In genomic region chr8:77772210-77772886, GRCm38 (mm10) we compare ENCODE assay signal across 9 mouse cellular contexts. TPM values are rescaled to one million over a fixed set of nuclear protein-coding genes. Genes with fewer than 3 reads are reported as not detected.
DNase-seq lines count a peak whose midpoint lies in the region; ATAC-seq lines count a peak whose summit lies in the region.
"Had no signal": no experiment of that assay in that cellular context is flagged by ENCODE, and none has a peak within 500 bp of the region (broad histone marks: within the 10 kb centered on the region; RNA-seq: fewer than 3 reads in every experiment).

No protein-coding gene starts in this region.

- WGBS in midbrain, embryonic 11.5 days: 85% methylated on average over 5 of the region's 5 CpGs
- WGBS in midbrain, embryonic 15.5 days: 55% methylated on average over 5 of the region's 5 CpGs
- 29% methylated on average over 5 of the region's 5 CpGs for whole genome bisulfite sequencing in forebrain, embryonic 16.5 days
- whole genome bisulfite sequencing in intestine, embryonic 16.5 days: 30% methylated on average over 5 of the region's 5 CpGs
- WGBS in neural tube, embryonic 13.5 days: 54% methylated on average over 5 of the region's 5 CpGs

- no peak overlapping the region for H3K4me3 ChIP-seq in midbrain, embryonic 11.5 days (ENCODE audit: low read depth, low read length)
- H3K4me3 ChIP-seq in midbrain, embryonic 15.5 days: no peak overlapping the region
- H3K4me3 ChIP-seq in forebrain, embryonic 16.5 days (replicated peaks; ENCODE audit: low read length): no peak overlapping the region
- H3K4me3 ChIP-seq in intestine, embryonic 16.5 days (ENCODE audit: low read length): no peak overlapping the region
- no peak overlapping the region for H3K4me3 ChIP-seq in neural tube, embryonic 13.5 days
- H3K4me3 ChIP-seq: liver, embryonic 15.5 days had no signal

- no peak for ATAC-seq in midbrain, embryonic 11.5 days (ENCODE audit: low FRiP score)
- no peak for ATAC-seq in midbrain, embryonic 15.5 days (replicated peaks)
- peak; percentile 86 for ATAC-seq in forebrain, embryonic 16.5 days
- peak; percentile 90 for ATAC-seq in intestine, embryonic 16.5 days
- ATAC-seq in neural tube, embryonic 13.5 days (ENCODE audit: low read depth): peak; percentile 43; the same call in 1 of the 2 replicates

- H3K4me2 ChIP-seq in midbrain, embryonic 11.5 days: no peak overlapping the region
- H3K4me2 ChIP-seq in midbrain, embryonic 15.5 days: no peak overlapping the region
- H3K4me2 ChIP-seq in forebrain, embryonic 16.5 days (ENCODE audit: low read length): no peak overlapping the region
- H3K4me2 ChIP-seq in intestine, embryonic 16.5 days (ENCODE audit: low read depth, low read length): no peak overlapping the region
- no peak overlapping the region for H3K4me2 ChIP-seq in neural tube, embryonic 13.5 days
- H3K4me2 ChIP-seq: liver, embryonic 15.5 days had no signal

- H3K9me3 ChIP-seq in midbrain, embryonic 11.5 days (ENCODE audit: control insufficient read depth, low read length): no peaks in the 10 kb centered on the region
- H3K9me3 ChIP-seq in midbrain, embryonic 15.5 days: no peaks in the 10 kb centered on the region
- H3K9me3 ChIP-seq in forebrain, embryonic 16.5 days (ENCODE audit: control insufficient read depth, low read length): no peaks in the 10 kb centered on the region
- H3K9me3 ChIP-seq in intestine, embryonic 16.5 days (ENCODE audit: control insufficient read depth, low read length): no peaks in the 10 kb centered on the region
- H3K9me3 ChIP-seq in neural tube, embryonic 13.5 days: no peaks in the 10 kb centered on the region
- H3K9me3 ChIP-seq: liver, embryonic 15.5 days had no signal

- no peaks in the 10 kb centered on the region for H3K4me1 ChIP-seq in midbrain, embryonic 11.5 days (ENCODE audit: control insufficient read depth, insufficient read depth, low read length)
- no peaks in the 10 kb centered on the region for H3K4me1 ChIP-seq in midbrain, embryonic 15.5 days
- H3K4me1 ChIP-seq in forebrain, embryonic 16.5 days (replicated peaks; ENCODE audit: control insufficient read depth, insufficient read depth, low read length): peaks cover 3% of the 10 kb centered on the region; the same call in 1 of the 2 replicates
- H3K4me1 ChIP-seq in intestine, embryonic 16.5 days (ENCODE audit: control insufficient read depth, insufficient read depth, low read length): peaks cover 16% of the 10 kb centered on the region; the same call in 1 of the 2 replicates
- no peaks in the 10 kb centered on the region for H3K4me1 ChIP-seq in neural tube, embryonic 13.5 days (replicated peaks)
- H3K4me1 ChIP-seq: liver, embryonic 15.5 days had no signal

- no peaks in the 10 kb centered on the region for H3K36me3 ChIP-seq in midbrain, embryonic 11.5 days (ENCODE audit: control insufficient read depth, insufficient read depth, low read length)
- H3K36me3 ChIP-seq in midbrain, embryonic 15.5 days (replicated peaks): no peaks in the 10 kb centered on the region
- no peaks in the 10 kb centered on the region for H3K36me3 ChIP-seq in forebrain, embryonic 16.5 days (ENCODE audit: control insufficient read depth, insufficient read depth)
- H3K36me3 ChIP-seq in intestine, embryonic 16.5 days (ENCODE audit: control insufficient read depth, insufficient read depth, low read length): no peaks in the 10 kb centered on the region
- no peaks in the 10 kb centered on the region for H3K36me3 ChIP-seq in neural tube, embryonic 13.5 days
- H3K36me3 ChIP-seq: liver, embryonic 15.5 days had no signal

- H3K27me3 ChIP-seq in midbrain, embryonic 11.5 days (ENCODE audit: control insufficient read depth, insufficient read depth, low read length): no peaks in the 10 kb centered on the region
- H3K27me3 ChIP-seq in midbrain, embryonic 15.5 days (replicated peaks): no peaks in the 10 kb centered on the region
- H3K27me3 ChIP-seq in forebrain, embryonic 16.5 days (replicated peaks; ENCODE audit: control insufficient read depth, insufficient read depth, low read length): no peaks in the 10 kb centered on the region
- no peaks in the 10 kb centered on the region for H3K27me3 ChIP-seq in intestine, embryonic 16.5 days (replicated peaks; ENCODE audit: control insufficient read depth, insufficient read depth, low read length)
- no peaks in the 10 kb centered on the region for H3K27me3 ChIP-seq in neural tube, embryonic 13.5 days
- H3K27me3 ChIP-seq: liver, embryonic 15.5 days had no signal

- H3K9ac ChIP-seq in midbrain, embryonic 11.5 days (ENCODE audit: low read length): no peak overlapping the region
- H3K9ac ChIP-seq in midbrain, embryonic 15.5 days: no peak overlapping the region
- H3K9ac ChIP-seq in forebrain, embryonic 16.5 days (replicated peaks; ENCODE audit: low read depth, low read length): no peak overlapping the region
- no peak overlapping the region for H3K9ac ChIP-seq in intestine, embryonic 16.5 days (ENCODE audit: low read depth, low read length)
- no peak overlapping the region for H3K9ac ChIP-seq in neural tube, embryonic 13.5 days
- H3K9ac ChIP-seq: liver, embryonic 15.5 days had no signal

- peak; percentile 73 for DNase-seq in midbrain, embryonic 11.5 days (ENCODE audit: low spot score, missing footprints)
- no peak for DNase-seq in cerebellum, adult 11-12 months
- DNase-seq in testis, postnatal 10 days (ENCODE audit: low spot score): no peak
- no peak for DNase-seq in layer of hippocampus, adult 11-12 months (ENCODE audit: low spot score)

- H3K27ac ChIP-seq in midbrain, embryonic 11.5 days (ENCODE audit: low read depth, low read length): no peak overlapping the region
- H3K27ac ChIP-seq in midbrain, embryonic 15.5 days: no peak overlapping the region
- H3K27ac ChIP-seq in forebrain, embryonic 16.5 days (ENCODE audit: low read length): no peak overlapping the region
- H3K27ac ChIP-seq in intestine, embryonic 16.5 days (ENCODE audit: low read length): peak overlapping the region; percentile 43; the same call in 1 of the 2 replicates
- no peak overlapping the region for H3K27ac ChIP-seq in neural tube, embryonic 13.5 days (replicated peaks)
- H3K27ac ChIP-seq: liver, embryonic 15.5 days had no signal

RNA-seq across cellular contexts. Expression of gene Ednra, which starts 48.1 kb away (rescaled TPM):
- 13.4 and 17.9 TPM in 2 replicates for polyA plus RNA-seq in midbrain, embryonic 11.5 days (2014; fragmentation: Nextera tagmentation; extraction: Ambion mirVana)
- 6.1 and 6.4 TPM in 2 replicates for polyA plus RNA-seq in midbrain, embryonic 15.5 days (2015; fragmentation: Nextera tagmentation; extraction: Ambion mirVana)
- polyA plus RNA-seq in forebrain, embryonic 16.5 days (2015; fragmentation: Nextera tagmentation; extraction: Ambion mirVana): 4.3 and 4.6 TPM in 2 replicates
- 14.5 and 16.1 TPM in 2 replicates for polyA plus RNA-seq in intestine, embryonic 16.5 days (2015; fragmentation: Nextera tagmentation; extraction: Ambion mirVana)
- 10.6 and 12.6 TPM in 2 replicates for polyA plus RNA-seq in neural tube, embryonic 13.5 days (2015; fragmentation: Nextera tagmentation; extraction: Ambion mirVana)

Comparison
In these comparisons a context has a peak if more than half of its experiments do, and no peak if none do; other contexts are left out.
1. ATAC-seq: peak in forebrain, embryonic 16.5 days (single experiment), intestine, embryonic 16.5 days (single experiment) and neural tube, embryonic 13.5 days (single experiment); none in midbrain, embryonic 11.5 days (single experiment) and midbrain, embryonic 15.5 days (single experiment).